Mouse (Mus musculus) thymus, postnatal 14 days (tissue): ENCODE results near the gene Actrt2.

ENCODE experiments used
- DNase-seq: peaks from one replicate; pipeline ENCODE4 v3.0.0; 2021

The Actrt2 gene

DNA sequence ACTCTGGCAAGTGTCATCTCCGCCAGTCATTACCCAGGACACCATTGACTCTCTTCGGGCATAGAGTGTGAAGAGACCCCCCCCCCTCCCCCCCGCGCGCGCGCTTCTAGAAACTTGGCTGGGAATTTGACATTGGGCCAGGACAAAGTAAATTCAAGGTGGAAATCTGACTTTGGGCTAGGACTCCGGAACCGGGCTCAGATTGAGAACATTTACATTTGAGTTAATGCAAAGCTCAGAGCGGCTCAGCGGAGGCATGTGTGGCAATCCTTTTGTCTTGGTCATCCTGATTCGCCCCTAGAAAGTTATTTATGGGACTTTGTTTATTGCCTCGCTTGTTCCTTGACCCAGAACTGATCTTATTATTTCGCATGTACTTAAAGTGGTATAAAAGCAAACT, 14.6 kb upstream of the Actrt2 start:
- no peak for DNase-seq

DNA sequence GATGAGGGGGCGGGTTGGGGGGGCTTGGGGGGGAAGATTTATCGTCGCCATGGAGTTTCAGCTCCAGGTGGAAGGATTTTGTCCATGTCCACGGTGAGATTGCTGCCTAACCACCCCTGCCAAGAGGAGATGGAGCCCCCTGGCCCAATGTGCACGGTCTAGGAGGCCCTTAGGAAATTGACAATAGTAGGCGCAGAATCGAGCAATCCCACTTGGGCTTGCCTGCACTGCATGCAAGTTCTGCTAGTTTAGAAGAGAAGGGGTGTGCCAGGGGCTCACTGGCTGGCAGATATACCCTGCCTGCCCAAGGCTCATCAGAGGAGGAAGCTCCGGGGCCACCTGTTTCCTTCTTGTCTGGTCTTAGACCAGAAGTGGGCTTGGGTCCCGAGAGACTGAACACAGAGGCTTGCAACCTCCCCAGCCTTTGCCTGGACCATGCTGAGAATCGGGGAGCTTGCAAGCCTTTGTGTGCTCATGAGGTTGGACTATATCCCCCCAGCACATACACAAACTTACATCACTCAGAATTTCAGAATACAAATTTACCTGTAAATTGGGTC, 7.9 kb upstream of the Actrt2 start:
- no peak for DNase-seq

DNA sequence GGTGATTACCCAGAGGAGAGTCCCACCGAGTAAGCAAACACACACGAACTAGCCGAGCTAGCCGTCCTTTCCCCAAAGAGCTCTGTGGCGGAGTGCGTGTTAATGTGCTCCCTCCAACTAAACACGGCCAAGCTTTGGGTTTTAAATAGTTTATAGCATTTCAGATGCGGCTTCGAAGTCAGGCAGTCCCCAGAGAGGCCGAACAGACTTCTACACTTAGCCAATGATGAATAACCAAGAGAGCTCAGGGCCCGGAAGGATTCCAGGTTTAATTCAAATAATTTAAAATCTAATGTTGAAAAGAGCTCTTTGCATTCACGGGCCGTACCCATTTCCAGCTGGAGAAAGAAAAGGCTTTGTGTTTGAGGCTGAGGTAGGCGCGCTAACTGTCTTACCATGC, 7.3 kb upstream of the Actrt2 start:
- DNase-seq = no peak

DNA sequence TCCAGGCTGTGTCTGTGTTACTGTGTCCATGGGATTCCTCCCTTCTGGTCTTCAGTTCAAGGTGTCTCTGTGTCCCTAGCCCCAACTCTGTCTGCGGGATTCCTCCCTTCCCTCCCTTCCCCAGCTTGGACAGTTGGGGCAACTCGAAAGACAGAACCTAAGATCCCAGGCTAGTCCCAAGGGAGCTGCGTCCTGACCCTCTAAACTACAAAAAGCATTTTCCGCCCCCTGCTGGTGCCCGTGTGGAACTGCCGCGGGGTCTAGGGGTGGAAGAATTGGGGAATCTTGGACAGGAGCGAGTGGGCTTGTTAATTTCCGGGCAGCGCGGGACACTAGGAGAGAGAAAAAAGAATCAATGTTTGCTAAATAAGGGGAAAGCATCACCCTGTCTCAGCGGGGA, 6.9 kb upstream of the Actrt2 start:
- peak; percentile 32 for DNase-seq

DNA sequence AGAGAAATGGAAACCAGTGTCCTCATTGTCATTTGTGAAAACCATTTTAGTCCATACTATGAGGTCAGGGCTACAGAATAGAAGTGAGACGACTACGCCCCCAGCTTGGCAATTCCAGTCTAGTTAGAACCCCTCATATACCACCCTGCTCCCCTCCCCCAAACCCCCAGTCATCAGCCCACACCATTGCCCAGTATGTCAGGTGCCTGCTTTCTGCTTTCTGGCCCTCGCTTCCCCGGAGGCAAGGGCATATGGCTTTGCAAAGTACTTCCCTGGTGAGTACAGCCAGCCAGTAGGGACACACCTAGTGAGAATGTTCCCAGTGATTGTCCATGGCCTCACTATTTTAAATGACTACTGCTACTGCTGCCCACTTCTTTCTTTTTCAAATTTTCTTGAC, 6.3 kb upstream of the Actrt2 start:
- no peak for DNase-seq

DNA sequence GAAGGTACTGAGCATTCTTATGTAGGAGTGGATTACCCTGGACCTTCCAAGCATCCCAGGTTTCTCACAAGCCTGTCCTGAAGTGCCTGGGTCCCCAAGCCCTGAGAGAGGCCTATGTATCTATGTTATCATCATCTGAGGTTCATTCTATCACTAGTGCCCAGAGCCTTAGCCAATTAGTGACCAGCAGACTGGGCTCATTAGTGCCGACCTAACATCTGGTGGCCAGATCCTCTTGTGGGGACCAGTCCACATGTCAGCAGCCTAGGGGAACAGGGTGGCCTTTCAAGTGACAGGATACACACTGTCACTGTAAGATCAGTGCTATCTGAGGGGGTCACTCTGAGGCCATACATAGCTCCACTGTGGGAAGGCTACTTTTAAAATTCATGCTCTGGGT, 4.4 kb upstream of the Actrt2 start:
- no peak for DNase-seq

DNA sequence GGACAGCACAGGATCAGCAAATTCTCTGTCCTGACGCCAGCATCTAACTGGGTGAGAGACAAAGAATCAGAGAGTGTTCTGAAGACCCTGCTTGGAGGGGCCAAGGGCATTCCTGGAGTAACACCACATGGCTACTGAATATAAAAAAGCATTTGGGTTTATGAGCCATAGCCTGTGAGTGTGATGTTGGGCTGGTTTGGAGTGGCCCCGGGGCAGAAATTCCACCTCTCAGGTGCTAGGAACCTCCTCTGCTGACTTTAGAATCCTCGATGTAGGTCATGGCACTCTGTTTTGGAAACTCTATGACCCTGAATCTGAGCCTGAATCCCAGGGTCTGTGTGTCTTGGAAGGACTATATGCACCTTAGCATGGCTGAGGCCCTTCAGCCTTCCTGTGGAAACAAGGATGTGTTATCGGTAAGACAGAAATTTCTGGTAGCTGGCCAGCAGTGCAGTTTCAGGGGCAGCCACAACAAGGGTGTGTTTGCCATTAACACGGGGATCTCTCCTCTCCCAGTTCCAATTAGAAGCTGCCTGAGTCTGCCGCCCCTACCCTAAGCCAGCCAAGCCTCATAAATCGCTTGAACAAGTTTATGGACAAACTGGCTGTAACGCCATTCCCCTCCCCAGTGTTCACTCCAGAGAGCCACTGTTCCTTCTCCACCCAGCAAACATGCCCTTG, 3.7 kb upstream of the Actrt2 start:
- no peak for DNase-seq

DNA sequence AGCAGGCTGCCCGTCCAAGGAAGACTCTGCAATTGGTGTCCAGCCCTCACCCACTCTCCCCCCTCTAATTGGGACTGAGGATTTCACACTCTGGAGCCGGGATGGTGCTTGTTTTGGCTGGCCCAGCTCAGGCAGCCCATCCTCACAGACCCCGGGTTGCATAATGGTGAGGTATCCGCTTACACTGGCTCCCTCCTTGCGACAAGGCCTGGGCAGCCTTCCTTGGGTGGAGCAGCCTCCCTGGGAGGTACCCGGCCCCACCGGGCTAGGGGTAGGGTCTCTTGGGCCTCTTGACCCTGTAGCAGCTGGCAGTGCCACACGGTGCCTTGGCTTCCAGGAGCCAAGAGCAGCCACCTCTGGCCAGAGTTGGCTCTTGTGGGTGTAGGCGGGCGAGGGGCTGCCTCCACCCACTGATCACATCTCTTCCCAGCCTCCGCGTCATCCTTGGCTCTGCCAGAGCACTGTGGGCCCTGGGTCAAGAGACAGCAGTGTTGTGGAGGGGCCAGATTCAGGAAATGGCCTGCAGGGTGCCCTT, 4.9 kb downstream of the Actrt2 start:
- DNase-seq = no peak

DNA sequence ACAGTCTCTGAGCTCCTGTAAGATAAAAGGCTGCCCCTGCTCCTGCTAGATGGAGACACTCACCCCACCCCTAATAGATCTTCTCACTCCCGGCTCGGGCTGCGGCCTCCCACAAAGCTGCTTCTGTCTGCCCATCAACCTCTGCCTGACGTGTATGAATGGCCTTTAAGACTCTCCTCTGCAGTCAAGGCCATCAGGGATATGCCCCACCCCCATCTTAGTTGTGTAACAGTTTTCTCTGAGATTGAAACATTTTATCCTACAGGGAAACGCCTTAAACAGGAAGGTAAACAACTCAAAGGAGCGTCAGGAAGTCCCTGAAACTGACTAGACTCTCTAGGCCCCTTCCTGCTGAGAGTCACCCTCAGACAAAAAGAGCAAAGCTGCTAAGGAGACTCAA, 6.4 kb downstream of the Actrt2 start:
- DNase-seq = no peak

DNA sequence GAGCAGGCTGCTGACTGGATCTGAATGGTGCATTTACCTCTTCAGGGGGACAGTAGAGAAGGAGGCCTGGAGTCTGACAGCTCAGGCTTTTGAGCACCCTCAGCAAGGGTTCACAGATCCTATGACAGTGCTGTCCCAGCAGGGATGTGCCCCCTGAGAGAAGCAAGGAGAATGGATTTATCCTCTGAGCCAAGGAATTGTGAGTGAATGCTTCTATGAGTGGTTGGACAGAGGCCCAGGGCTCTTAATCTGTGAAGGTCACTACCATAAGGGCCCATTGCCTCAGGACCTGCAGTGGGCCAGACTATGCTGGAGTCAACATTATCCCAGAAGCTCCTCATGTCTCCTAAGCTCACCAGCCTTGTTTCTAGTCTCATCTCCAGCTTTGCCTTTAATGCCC, 7.6 kb downstream of the Actrt2 start:
- DNase-seq = no peak

DNA sequence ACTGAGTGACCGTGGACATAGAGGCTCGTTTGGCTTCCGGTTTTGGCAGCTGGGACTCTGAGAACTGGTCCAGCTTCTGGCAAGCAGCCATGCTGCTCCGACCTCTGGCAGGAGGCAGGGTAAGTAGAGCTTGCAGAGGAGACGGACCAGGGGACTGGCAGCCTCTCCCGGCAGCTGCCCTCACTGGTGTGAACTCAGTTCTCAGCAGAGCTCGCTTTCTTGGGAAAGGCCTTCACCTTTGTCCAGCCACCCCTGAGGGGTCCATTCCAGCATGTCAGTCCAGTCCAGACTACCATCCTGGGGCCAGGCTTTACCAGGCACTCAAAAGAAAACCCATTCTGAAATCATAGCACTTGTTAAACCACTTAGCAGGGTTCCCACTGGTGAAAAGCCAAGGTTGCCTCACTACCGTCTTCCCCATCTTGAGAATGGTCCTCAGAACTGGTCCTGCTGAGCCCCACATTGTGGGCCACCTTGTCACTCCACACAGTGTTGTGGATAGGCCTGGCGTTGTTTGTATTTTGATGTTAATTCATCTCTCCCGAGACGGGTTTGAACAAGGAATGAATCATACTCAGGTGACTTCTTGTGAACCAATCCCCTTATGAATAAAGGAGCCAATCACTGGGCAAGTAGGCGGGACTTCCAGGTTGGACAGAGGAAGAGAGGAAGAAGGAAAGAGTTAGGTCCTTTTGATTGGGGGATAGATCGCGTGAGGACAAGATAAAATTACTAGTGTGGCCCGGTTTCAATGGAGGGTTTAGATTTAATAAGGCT, 12.3 kb downstream of the Actrt2 start:
- no peak for DNase-seq

DNA sequence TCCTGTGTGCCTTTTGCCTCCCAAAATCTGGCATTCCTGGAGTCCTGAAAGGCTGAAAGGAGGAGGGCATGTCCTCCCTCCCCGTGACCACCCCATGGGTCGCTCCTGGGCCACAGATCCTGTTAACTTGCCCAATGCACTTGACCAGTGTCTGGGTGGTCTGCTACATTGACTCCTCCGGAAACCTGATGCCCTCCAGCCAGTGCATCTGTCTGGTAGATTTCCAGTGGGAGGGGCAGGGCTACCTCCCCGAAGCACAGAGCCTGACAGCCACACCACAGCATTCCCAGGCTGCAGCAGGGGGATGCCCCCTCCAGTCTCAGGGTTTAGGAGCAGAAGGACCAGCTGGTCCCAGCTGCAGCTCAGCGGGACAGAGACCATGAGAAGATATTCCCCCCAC, 15.2 kb downstream of the Actrt2 start:
- DNase-seq = no peak

DNA sequence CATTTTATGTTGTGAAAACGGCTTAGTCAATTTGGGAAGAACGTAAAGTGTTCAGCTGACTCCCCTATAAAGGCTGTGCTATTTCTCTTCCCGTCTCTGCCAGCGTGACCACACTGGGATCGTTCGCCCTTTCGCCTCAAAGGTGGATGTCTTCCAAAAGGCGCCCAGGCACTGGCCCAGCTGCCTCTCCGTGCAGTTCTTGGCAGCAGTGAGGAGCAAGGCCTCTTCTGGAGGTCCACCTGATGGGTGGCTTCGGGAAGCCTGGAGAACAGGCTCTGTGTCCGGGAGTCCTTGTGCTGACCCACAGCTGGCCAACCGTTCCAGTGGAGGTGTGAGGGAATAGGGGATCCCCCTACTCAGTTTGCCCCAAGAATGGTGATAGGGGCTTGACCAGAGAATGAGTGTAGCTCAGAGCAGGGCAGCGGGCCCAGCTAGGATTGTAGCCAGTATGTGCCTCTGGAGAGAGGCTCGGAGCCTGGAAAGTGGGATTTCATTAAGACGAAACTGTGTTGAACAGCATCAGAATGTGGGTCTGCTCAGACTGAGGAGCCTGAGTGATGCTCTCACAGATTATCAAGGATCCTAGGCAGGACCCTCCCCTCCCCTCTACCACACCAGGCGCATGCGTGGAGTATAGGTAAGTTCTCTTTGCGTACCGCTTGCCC, 18.5 kb downstream of the Actrt2 start:
- DNase-seq = no peak

DNA sequence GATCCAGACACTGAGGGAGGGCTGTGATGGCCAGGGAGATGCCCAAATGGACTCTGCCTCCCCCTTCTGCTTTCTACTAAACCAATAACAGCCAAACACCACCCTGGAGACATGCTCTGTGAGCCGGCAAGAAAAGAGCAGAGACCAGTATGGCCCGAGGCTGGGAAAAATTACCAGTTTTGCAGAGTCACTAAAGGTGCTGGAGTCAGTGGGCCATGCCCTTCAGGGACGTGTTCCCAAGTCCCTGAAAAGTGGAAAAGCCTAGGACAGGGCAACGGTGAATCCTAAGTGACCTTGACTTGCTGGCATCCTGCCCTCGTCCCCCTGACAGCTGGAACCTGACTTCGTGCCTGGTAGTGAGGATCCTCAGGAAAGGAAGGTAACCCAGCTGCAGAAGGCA, 25.2 kb downstream of the Actrt2 start:
- no peak for DNase-seq

DNA sequence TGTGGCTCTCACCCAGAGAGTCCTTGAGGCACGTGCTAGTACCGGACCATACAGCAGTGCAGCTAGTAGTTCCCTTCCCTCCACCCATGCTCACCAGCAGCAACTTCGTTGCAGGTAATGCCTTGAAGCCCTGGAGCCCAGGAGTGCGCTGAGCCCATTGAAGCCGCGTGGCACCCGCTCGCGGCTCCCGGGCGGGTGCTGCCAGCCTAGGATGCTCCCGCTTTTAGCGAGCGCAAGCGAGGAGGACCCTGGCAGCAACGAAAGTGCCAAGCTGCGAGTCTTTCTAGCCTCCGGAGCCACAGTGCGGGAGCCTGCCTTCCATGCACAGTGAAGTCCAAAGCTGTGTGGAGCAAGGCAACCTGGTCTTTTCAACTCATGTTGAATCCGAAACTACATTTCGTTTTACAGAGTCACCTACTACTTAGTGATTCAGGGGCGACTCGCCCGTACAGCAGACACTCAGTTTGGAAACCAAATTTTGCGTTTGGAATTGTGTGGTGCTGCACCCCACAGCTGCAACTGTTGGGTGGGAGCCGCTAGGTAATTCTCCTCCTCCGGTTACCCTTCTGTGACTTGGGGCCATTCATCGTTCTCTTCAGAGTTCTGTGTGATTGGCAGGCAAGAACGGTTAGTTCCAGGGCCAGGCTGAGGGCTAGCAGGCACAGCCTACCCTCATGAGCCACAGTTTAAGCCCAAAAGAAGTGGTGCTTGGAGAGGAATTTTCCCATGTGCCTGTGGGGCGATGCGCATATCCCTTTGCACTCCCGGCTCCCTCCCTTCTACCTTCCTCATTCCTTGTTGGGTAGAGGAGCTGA, 26.2 kb downstream of the Actrt2 start:
- DNase-seq = no peak

DNA sequence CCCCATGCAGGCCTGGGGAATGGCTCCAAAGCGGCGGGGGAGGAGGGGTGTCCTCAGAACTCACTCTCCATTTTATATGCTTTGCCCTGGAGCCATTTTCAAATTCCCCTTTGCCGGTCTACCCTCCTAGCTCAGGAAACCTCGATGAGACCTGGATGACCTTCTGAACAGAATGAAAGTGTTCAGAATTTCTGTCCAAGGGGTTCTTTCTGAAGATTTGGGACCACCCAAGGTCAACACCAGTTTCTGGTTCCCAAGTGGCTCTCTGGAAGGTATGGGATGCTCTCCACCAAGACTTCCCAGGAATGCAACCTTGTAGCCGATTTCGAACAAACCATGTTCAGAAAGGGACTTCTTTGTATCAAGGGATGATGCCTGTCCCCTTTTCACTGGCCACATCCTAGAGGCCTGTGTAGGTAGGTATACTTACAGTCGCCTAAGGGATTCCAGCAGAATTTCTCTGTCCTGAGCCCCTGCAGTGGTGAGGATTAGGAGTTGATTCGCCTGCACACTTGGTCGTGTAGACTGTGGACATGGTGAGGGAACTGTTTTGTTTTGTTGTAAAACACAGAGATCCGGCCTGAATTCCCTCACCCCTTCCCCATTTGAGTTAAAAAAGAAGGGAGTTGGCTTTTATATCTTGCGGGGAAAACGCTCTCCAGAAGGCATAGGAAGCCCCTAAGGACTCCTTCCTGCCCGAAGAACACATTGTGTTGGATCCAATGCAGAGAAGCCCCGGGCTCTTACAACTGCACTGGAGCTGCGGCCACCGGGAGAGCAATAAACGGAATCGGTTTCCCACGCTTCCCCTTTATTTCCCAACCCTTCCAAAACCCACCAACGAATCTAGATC, 27.0 kb downstream of the Actrt2 start:
- no peak for DNase-seq

DNA sequence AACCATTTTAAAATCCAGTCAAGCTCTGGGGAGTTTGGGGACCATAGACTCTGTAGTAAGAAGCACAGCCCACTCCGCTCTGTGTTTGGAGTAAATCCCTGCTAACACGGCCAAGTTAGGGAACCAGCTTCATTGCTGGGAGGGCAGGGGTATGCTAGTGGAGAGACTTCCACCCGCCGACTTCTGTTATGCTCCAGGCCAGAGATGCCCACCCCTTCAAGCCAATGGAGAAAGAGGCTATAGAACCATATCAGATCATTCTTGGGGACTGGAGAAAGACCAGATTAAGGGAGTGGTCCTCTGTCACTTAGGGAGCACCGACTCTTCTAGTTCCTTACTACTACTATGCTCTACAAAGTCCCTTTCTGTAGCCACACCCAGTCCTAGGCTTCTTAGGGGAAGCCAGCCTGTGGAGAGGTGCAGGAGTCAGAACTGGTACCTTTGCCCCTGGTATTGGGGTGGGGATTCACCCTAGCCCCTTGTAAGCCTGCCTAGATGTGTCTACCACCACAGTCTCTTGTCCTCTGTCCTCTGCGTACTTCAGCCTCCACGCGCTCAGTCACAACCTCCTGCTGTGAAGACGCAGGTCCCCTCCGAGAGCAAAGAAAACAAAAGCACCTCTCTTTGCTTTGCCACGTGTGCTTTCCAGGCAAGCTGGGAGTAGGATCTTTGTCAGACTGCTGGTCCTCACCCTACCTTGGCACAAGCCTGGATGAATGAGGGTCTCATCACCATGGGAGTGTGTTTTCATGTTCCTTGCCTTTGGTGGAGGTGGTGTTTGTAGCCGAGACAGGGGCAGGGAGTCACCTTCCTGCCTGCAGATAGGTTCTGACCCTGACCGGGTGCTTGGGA, 27.9 kb downstream of the Actrt2 start:
- DNase-seq = no peak

DNA sequence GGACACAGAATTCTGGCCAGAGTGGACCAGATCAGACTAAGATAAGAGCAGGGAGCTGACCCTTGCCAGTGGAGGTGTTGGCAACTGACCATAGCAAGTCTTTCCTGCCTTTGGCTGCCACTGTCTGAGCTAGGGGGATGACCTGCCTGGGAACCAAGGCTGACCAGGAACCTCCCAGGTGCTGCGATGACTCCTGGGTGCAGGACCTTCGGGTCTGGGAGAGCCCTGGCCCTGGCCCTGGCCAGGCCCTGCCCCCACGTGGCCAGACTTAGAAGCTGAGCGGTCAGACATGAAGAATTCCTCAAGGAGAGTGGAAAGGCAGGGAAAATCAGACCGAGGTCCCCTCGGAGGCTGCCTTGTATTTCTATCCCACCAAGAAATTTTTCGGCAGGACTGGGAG, 28.5 kb downstream of the Actrt2 start:
- no peak for DNase-seq

DNA sequence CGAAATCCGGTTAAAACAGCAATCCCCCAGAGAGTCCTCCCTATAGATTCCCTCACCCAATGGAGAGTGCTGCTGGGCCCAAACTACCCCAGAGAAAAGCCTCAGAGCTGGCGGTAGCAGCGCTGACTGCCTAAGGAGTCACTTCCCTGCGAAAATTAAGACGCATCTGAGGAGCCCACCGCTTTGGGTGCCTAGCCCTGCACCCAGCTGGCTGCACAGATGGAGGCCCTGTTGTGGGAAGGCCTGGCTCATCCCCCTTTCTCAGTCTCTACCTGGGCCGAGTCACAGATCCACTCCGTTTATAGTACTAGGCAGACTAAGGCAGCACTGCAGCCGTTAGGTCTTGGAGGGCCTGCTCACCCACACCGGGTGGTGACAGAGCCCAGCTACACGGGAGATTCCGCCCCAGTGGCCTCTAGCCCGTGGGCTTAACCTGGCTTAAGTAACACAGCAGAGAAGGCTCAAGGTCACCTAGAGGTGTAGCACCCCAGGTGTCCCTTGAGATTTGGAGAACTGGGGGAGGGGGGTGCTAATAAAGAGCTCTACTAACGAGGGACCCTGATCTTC, 29.3 kb downstream of the Actrt2 start:
- no peak for DNase-seq
